24 mouse cellular contexts compared by ENCODE assay signal in the genomic region with DNA sequence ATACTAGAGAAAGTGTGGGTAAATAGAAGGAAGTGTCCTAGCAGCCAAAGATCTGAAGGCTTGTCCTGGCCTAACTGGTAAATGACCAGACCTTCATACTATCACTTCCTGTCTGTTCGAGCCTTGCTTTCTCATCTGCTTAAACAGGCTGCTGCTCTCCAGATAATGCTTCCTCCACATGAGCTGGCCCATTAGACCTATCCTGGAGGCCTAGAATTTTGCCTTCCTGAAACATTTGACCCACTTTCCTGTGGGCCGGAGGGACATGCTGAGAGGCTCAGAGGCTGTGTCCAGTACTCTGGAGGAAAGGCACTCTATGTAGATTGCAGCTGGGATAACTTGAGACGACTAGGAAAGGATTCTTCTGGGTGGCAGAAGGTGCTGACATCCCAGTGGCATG. TPM values are rescaled to one million over a fixed set of nuclear protein-coding genes. Genes with fewer than 3 reads are reported as not detected.
A peak's percentile ranks its signal among the peaks of the same experiment; 100 is the strongest.
DNase-seq lines count a peak whose midpoint lies in the region; ATAC-seq and TF ChIP-seq lines count a peak whose summit lies in the region.
"Had no signal": no experiment of that assay in that cellular context is flagged by ENCODE, and none has a peak within 500 bp of the region (broad histone marks: within the 10 kb centered on the region; RNA-seq: fewer than 3 reads in every experiment).

No protein-coding gene starts in this region.

- H3K9me3 ChIP-seq in heart, embryonic 12.5 days (replicated peaks) = no peaks in the 10 kb centered on the region
- no peaks in the 10 kb centered on the region for H3K9me3 ChIP-seq in liver, postnatal 0 days (ENCODE audit: low read length)
- no peaks in the 10 kb centered on the region for H3K9me3 ChIP-seq in kidney, embryonic 15.5 days (replicated peaks)
- H3K9me3 ChIP-seq: embryonic facial prominence, embryonic 10.5 days; hindbrain, embryonic 15.5 days; limb, embryonic 12.5 days; midbrain, embryonic 13.5 days had no signal

- no peak overlapping the region for H3K4me3 ChIP-seq in heart, embryonic 12.5 days
- no peak overlapping the region for H3K4me3 ChIP-seq in liver, postnatal 0 days (ENCODE audit: low read depth, low read length)
- no peak overlapping the region for H3K4me3 ChIP-seq in kidney, embryonic 15.5 days (replicated peaks)
- H3K4me3 ChIP-seq: embryonic facial prominence, embryonic 10.5 days; hindbrain, embryonic 15.5 days; layer of hippocampus, adult 2 months; limb, embryonic 12.5 days; midbrain, embryonic 13.5 days had no signal

- intact Hi-C loops in heart, postnatal 14 days (cut with DNase I) = no loop called here
- intact Hi-C loops in heart, postnatal 10 days (cut with DNase I) = no loop called here

- ATAC-seq in heart, embryonic 12.5 days (ENCODE audit: insufficient number of reproducible peaks, low FRiP score) = peak; percentile 31
- ATAC-seq in liver, postnatal 0 days = no peak
- no peak for ATAC-seq in kidney, embryonic 15.5 days (replicated peaks; ENCODE audit: low FRiP score)
- ATAC-seq in megakaryocyte progenitor cell, adult 5-6 weeks (replicated peaks; ENCODE audit: poor library complexity) = no peak
- ATAC-seq: forebrain, embryonic 16.5 days; midbrain, embryonic 13.5 days had no signal

- H3K4me1 ChIP-seq in heart, embryonic 12.5 days (replicated peaks) = peaks cover 3% of the 10 kb centered on the region; the same call in 1 of the 2 replicates
- H3K4me1 ChIP-seq in liver, postnatal 0 days (ENCODE audit: insufficient read depth) = peaks cover 6% of the 10 kb centered on the region; the same call in 1 of the 2 replicates
- no peaks in the 10 kb centered on the region for H3K4me1 ChIP-seq in kidney, embryonic 15.5 days
- H3K4me1 ChIP-seq: embryonic facial prominence, embryonic 10.5 days; hindbrain, embryonic 15.5 days; midbrain, embryonic 13.5 days had no signal

- TF ChIP-seq EP300 in liver, postnatal 0 days (IDR thresholded peaks at IDR 0.05; ENCODE audit: low read depth) = no peak

- WGBS in heart, embryonic 12.5 days = 46% methylated on average over 3 of the region's 3 CpGs
- 56% methylated on average over 3 of the region's 3 CpGs for WGBS in liver, postnatal 0 days (ENCODE audit: insufficient replicate concordance)
- WGBS in kidney, embryonic 15.5 days = 87% methylated on average over 3 of the region's 3 CpGs

- no peaks in the 10 kb centered on the region for H3K27me3 ChIP-seq in heart, embryonic 12.5 days (replicated peaks)
- H3K27me3 ChIP-seq in liver, postnatal 0 days (ENCODE audit: insufficient read depth, low read length) = no peaks in the 10 kb centered on the region
- no peaks in the 10 kb centered on the region for H3K27me3 ChIP-seq in kidney, embryonic 15.5 days
- H3K27me3 ChIP-seq: hindbrain, embryonic 15.5 days; limb, embryonic 12.5 days; midbrain, embryonic 13.5 days had no signal

- DNase-seq in heart, adult 8-10 months (ENCODE audit: low spot score) = peak; percentile 46
- no peak for DNase-seq in heart, postnatal 14 days
- DNase-seq in heart, postnatal 10 days = peak; percentile 32 to 39
- no peak for DNase-seq in liver, postnatal 0 days
- DNase-seq: adrenal gland, postnatal 25 days; cerebellum, adult 9-11 months; gastrocnemius, postnatal 36 days; kidney, adult 9 months; kidney, postnatal 25 days; layer of hippocampus, postnatal 36 days; lung, adult 18-20 months; lung, postnatal 10 days; right cerebral cortex, postnatal 14 days had no signal

- H3K4me2 ChIP-seq in heart, embryonic 12.5 days = no peak overlapping the region
- H3K4me2 ChIP-seq in liver, postnatal 0 days (ENCODE audit: low read depth, low read length) = no peak overlapping the region
- H3K4me2 ChIP-seq in kidney, embryonic 15.5 days = no peak overlapping the region
- H3K4me2 ChIP-seq: hindbrain, embryonic 15.5 days; limb, embryonic 12.5 days; midbrain, embryonic 13.5 days had no signal

- peaks cover 79% of the 10 kb centered on the region for H3K36me3 ChIP-seq in heart, embryonic 12.5 days
- peaks cover 62% of the 10 kb centered on the region for H3K36me3 ChIP-seq in liver, postnatal 0 days (replicated peaks; ENCODE audit: insufficient read depth, low read length)
- H3K36me3 ChIP-seq in kidney, embryonic 15.5 days = peaks cover 99% of the 10 kb centered on the region

- no peak overlapping the region for H3K9ac ChIP-seq in heart, embryonic 12.5 days
- H3K9ac ChIP-seq in liver, postnatal 0 days (replicated peaks) = no peak overlapping the region
- H3K9ac ChIP-seq in kidney, embryonic 15.5 days = no peak overlapping the region
- H3K9ac ChIP-seq: hindbrain, embryonic 15.5 days; limb, embryonic 12.5 days; midbrain, embryonic 13.5 days had no signal

- TF ChIP-seq CTCF in liver, postnatal 0 days (IDR thresholded peaks at IDR 0.05; ENCODE audit: low read depth) = no peak

- H3K27ac ChIP-seq in heart, embryonic 12.5 days (ENCODE audit: poor library complexity, severe bottlenecking) = peak overlapping the region; percentile 65
- H3K27ac ChIP-seq in liver, postnatal 0 days (ENCODE audit: low read depth) = peak overlapping the region; percentile 34; the same call in 1 of the 2 replicates
- no peak overlapping the region for H3K27ac ChIP-seq in kidney, embryonic 15.5 days
- H3K27ac ChIP-seq: embryonic facial prominence, embryonic 10.5 days; hindbrain, embryonic 15.5 days; layer of hippocampus, adult 2 months; limb, embryonic 12.5 days; midbrain, embryonic 13.5 days had no signal

RNA-seq across cellular contexts. Expression of gene Fads2, which starts 19.4 kb away (rescaled TPM):
- total RNA-seq in heart, adult 8-10 months (2022) = 1 to 10 TPM; 4.6 to 6.0 (median 5.1) TPM
- total RNA-seq in heart, postnatal 14 days (2021) = 1 to 10 TPM; 7.8 to 9.8 TPM
- 64.2 and 66.7 TPM in 2 replicates for polyA plus RNA-seq in heart, embryonic 12.5 days (2016; fragmentation: Nextera tagmentation; extraction: Ambion mirVana)
- total RNA-seq in heart, postnatal 10 days (2021) = 10 to 100 TPM; 11.3 to 14.4 TPM
- polyA plus RNA-seq in liver, postnatal 0 days (2015; fragmentation: Nextera tagmentation; extraction: Ambion mirVana) = 203 and 216 TPM in 2 replicates
- polyA plus RNA-seq in kidney, embryonic 15.5 days (2015; fragmentation: Nextera tagmentation; extraction: Ambion mirVana) = 76.5 and 98.4 TPM in 2 replicates
- 7.7 and 10.4 TPM in 2 replicates for total RNA-seq in megakaryocyte progenitor cell, adult 5-6 weeks (2015)
- 6.3 and 13.7 TPM in 2 replicates for total RNA-seq in megakaryocyte progenitor cell, adult 5-6 weeks (2017)

RNA-seq across cellular contexts. Expression of gene Fads3, which starts 40.7 kb away (rescaled TPM):
- total RNA-seq in heart, adult 8-10 months (2022) = 10 to 100 TPM; 34.9 to 43.8 (median 37.4) TPM
- total RNA-seq in heart, postnatal 14 days (2021) = 10 to 100 TPM; 33.0 to 36.3 TPM
- 40.7 and 45.2 TPM in 2 replicates for polyA plus RNA-seq in heart, embryonic 12.5 days (2016; fragmentation: Nextera tagmentation; extraction: Ambion mirVana)
- total RNA-seq in heart, postnatal 10 days (2021) = 10 to 100 TPM; 39.7 to 45.5 TPM
- 1.7 and 2.0 TPM in 2 replicates for polyA plus RNA-seq in liver, postnatal 0 days (2015; fragmentation: Nextera tagmentation; extraction: Ambion mirVana)
- polyA plus RNA-seq in kidney, embryonic 15.5 days (2015; fragmentation: Nextera tagmentation; extraction: Ambion mirVana) = 21.5 and 22.3 TPM in 2 replicates
- total RNA-seq in megakaryocyte progenitor cell, adult 5-6 weeks (2015) = 1.4 and 2.1 TPM in 2 replicates
- 2.1 and 2.8 TPM in 2 replicates for total RNA-seq in megakaryocyte progenitor cell, adult 5-6 weeks (2017)
- total RNA-seq: monocyte, adult 5-6 weeks; neutrophil, adult 5-6 weeks had no signal

Comparison
In these comparisons a context has a peak if more than half of its experiments do, and no peak if none do; other contexts are left out.
1. DNase-seq: peak in heart, adult 8-10 months (single experiment) and heart, postnatal 10 days (2 of 2); none in heart, postnatal 14 days (0 of 2) and liver, postnatal 0 days (single experiment).
2. RNA of gene Fads3, which starts 40.7 kb away (total RNA-seq): 39.7 to 45.5 TPM in heart, postnatal 10 days, 34.9 to 43.8 TPM in heart, adult 8-10 months and 33.0 to 36.3 TPM in heart, postnatal 14 days; 1.4 to 2.8 TPM in megakaryocyte progenitor cell, adult 5-6 weeks; every median in the first group is over 4 times any median in the second.